Mouse (Mus musculus) layer of hippocampus, postnatal 10 days (tissue): Measurements from ENCODE around the gene Shc2. TPM values are rescaled to one million over a fixed set of nuclear protein-coding genes. Genes with fewer than 3 reads are reported as not detected.

ENCODE experiments used
- DNase-seq, 2 experiments: peaks; one replicate each; pipeline ENCODE4 v3.0.0; 2021; ENCODE audit warnings: low spot score in 2 of 2
- total RNA-seq, 2 experiments: library from RNA; stranded (reverse); gene quantifications; 2 replicates each; pipeline ENCODE4 v1.2.3; 2021

Gene Shc2
- total RNA-seq, 2 experiments from 2014 or later = 48.0 to 48.3 TPM

DNA sequence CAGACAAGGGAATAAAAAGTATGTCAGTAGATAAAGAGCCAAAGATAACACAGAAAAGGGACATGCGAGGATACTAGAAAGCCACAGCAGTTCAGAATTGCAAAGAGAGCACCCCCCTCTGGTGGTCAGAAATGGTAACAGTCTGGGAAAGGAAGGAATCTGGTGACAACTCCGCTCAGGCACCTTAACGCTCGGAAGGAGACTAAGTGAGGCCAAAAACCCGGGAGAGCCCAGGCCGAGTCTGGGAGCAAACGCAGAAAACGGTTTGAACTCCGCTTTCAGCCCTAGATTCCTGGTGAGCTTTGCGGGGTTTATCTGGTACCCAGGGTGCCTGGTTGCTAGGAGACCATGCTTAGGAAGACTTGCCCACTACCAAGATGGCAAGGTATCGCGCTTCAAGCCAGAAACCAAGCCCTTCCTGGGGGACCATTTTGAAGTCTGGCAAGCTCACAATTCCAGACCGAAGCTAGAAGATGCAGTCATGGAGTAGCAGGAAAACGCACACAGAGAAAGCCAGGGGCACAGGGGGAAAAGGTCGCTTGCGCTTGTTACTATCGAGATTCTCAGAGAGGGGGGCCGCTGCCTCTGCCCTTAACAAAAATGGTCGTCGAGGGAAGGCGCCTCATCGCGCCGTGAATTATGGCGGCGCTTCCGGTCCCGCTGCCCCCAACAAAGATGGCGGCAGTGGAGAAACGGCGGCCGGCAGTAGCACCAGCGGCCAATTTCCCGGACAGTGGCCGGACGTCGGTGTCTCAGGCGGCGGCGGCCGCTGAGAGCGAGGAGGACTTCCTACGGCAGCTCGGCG is 31.3 kb upstream of the Shc2 start, which contains the start of gene Tpgs1:
Tpgs1 (plus strand) TSS at position 599 of the 805 bp plus-strand sequence.
- DNase-seq = peak; percentile 95 to 96

DNA sequence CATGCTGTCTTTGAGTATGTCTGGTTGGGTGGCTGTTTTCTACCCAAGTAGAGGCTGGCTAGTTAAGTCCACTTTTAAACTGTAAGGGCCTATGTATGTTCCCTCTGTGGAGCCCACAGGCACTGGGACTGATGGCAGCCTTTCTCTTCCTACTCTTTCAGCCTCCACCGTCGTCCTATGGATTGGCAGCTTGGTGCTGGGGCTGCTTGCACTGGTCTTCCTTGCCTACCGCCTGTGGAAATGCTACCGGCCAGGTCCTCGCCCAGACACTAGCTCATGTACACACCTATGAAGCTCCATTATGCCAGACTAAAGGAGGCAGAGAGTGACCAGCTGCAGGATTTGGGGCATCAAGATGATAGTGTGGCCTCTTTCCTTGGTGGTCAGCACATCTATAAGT is 30.4 kb upstream of the Shc2 start:
- DNase-seq = no peak

DNA sequence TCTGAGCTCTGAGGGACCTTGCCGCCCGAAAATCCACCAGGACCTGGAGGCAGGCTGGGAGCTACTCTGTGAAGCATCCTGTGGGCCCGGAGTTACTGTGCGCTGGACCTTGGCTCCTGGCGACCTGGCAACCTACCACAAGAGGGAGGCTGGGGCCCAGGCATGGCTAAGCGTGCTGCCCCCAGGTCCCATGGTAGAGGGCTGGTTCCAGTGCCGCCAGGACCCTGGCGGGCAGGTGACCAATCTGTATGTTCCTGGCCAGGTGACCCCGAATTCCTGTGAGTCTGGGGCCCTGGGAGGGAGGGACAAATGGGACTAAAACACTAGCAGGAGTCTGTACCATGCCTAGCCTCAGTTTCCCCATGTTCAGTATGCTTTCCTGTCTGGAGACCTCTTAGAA is 28.8 kb upstream of the Shc2 start:
- DNase-seq = no peak

DNA sequence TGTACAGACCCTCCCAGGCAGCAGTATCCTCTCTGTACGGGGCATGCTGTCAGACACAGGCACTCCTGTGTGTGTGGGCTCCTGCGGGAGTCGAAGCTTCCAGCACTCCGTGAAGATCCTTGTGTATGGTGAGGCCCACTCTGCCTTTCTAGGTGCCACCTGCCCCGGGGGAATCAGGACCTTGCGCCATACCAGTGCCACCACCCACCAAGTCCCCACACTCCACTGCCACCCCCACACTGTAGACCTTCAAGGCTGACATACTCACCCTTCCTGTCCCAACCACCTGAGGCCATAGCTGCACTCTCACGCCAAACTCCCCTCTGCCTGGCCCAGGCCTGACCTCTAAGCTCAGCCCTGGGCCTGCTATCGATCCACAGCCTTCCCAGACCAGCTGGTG is 27.3 kb upstream of the Shc2 start:
- no peak for DNase-seq

DNA sequence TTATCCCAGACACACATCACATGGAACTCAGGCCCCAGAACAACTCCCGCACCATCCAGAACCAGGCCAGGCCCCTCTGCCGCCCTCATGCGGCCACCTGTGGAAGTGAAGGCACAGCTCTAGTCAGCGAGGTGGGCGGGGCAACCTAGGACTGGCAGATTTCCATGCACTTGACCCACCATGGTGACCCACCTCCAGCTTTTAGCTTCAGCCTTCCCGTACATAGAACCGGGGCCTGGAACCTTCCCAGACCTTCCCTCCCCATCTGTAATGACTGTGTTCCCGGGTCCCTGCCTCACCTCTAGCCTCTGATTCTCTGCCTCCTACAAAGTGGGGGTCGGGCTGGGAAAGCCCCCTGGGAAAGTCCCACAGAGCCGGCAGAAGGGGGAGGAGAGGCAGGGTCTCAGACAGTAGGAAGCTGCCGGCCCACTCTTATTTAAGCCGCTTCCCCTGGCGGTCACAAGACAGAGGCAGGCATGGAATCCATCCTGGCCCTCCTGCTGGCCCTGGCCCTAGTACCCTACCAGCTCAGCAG is 26.5 kb upstream of the Shc2 start, which contains the start of gene Madcam1:
Madcam1 (plus strand) TSS at position 429 of the 535 bp plus-strand sequence.
- DNase-seq = peak; percentile 71 to 75

DNA sequence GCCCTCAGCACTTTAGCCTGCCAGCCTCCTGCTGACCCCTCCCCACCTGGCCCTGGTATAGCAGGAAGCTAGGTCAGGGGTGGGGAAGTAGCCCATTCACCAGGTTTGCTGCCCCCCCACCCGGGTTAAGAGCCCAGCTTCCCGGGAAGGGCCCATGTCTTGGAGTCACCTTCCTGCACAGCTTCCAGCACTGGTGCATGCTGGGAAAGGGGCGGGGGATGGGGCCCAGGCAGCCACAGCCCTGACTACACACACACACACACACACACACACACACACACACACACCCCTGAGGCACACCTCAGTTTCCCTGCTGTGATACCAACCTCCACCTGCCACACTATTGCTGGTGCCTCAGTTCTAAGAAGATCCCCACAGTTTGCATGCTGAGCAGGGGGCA is 24.1 kb upstream of the Shc2 start:
- DNase-seq = no peak

DNA sequence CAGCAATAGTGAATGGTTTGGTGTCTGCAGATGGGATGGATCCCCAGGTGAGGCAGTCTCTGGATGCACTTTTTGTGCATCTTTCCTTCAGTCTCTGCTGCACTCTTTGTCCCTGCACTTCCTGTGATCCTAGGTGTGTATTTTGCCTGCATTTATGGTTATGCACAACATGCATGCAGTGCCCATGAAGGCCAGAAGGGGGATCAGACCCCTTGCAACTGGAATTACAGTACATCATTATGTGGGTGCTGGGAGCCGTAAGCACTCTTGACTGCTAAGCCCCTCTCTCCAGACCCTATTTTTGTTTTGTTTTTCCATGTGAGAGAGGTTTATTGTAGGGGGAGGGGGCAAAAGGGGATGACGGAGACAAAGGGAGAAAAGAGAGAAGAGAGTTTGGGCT is 22.6 kb upstream of the Shc2 start:
- DNase-seq = no peak

DNA sequence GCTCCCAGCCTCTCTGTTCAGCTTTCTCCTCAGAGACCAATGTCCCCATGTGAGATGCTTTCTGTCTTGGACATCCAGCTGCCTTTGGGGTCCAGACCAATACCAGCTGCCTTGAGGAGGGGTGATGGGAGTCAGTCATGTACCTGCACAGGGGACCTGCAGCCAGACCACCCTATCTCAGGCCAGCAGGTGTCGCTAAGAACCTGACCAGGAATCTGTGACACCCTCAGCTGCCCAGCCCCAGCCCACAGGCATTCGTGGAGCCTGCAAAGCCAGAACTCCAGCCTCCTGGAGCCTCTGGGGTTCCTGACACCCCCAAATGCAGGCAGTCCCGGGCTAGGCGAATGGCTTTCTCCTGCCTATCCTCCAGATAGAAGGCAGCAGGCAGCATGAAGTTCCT is 21.1 kb upstream of the Shc2 start:
- DNase-seq = no peak

DNA sequence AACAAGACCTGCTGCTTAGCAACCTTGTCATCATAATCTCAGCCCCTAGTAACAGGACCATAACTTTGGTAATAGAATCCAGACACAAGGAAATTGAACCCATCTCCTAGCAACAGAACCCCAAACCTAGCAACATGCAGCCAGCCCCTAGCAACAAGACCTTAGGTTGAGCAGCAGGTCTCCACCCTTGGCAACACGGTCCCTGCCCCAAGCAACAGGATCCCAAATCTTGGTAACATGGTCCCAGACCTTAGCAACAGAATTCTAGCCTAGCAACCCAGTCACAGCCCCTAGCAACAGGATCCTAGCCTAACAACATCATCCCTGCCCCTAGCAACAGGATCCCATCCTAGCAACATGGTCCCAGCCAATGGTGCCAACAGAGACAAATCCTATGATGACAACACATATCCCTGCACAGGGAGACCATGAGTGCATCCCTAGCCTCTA is 17.3 kb upstream of the Shc2 start:
- DNase-seq = peak; percentile 49 to 59

DNA sequence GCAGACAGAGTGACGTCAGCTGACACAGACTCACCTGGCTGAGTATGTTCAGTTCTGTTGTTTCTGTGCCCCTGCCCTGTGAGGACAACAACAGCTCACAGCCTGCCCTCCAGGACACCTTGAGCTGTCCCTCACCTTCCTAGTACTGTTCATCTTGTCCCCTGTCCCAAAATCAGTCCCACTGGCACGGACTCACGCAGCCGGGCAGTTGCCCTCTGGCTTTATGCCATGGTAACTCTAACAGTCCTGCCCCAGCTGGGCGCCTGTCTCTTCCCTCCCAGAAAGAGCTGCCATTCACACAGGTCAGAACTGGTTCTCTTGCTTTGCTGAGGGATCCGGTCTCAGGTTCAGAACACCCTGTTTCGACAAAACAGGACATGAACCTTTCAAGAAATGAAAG is 15.1 kb upstream of the Shc2 start:
- DNase-seq = no peak

DNA sequence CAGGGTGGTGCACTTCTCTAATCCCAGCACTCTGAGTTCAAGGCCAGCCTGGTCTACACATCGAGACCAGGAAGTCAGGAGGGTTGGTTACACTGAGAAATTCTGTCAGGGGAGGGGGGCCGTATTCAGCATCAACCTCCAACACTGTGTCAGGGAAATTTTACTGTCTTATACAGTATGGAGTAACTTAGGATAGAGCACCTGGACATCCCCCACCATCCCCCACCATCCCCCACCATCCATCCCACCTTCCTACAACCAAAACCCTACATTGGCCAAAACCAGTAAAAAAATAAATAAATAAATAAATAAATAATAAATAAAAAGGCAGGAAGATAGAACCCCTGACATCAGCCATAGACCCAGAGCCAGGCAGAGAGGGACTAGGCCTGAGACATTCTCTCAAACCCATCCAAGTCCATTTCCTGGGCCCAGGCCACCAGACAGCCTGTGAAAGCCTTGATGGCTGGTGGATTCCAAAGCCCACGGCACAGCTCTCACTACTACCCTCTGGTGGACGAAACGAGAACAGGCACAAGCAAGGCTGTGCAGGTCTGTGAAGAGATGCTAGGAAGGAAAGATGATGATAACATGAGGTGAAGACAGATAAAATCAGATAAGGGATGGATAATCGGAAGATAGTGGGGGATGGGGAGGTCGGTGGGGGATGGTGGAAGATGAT is 11.5 kb upstream of the Shc2 start:
- peak; percentile 86 to 87 for DNase-seq

DNA sequence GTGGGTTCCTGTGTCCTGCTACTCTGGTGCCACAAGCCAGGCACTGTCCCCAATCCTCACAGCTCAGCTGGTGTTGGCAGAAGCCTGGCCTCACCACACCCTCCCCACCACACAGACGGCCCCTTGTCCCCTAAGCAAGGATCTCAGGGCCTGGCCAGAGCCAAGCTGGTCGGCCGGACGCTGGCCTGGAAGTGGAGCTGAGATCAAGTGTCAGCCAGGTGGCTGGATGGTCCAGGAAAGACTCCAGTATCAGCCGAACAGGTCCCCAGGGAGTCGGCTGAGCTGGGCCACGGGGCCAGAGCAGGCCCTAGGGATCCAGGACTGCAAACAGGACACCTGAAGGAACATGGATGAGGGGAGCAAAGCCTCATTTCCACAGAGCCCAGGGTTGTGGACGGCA is 8.0 kb upstream of the Shc2 start, which contains the start of gene Odf3l2:
Odf3l2 (minus strand) TSS at position 28 of the 400 bp plus-strand sequence.
- no peak for DNase-seq

DNA sequence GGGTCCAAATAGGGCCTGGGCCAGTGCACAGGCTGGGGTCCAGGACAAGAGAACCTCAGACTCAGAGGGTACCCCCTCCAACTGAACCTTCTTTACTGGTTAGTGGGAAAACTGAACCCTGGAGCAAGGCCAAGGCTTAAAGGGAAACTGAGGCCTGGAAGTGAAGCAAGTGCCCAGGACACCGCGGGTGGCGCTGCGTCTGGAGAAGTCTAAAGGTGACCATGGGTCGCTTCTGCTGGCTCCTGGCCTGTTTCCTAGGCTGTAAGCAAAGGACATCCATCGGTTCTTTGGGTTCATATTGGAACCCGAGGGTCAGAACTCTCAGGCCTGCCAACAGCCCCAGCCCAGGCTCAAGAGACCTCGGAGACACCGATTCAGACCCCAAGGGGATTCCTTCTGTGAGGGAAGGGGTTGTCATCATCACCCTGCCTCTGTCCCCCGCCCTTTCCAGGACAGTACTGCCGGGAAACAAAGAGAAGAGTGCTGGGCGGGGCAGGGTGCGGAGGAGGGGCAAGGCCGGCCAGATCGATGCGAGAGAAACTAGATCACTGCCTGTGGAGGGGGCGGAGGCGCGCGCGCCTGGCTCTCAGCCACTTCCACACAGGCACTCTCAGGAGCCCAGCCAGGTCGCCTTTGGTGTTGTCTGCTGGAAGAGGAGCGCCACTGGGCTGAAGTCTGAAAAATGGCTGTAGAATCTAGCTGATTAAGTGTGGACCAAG is 927 bp upstream of the Shc2 start:
- peak in 1 of 2 experiments; percentile 55 for DNase-seq

DNA sequence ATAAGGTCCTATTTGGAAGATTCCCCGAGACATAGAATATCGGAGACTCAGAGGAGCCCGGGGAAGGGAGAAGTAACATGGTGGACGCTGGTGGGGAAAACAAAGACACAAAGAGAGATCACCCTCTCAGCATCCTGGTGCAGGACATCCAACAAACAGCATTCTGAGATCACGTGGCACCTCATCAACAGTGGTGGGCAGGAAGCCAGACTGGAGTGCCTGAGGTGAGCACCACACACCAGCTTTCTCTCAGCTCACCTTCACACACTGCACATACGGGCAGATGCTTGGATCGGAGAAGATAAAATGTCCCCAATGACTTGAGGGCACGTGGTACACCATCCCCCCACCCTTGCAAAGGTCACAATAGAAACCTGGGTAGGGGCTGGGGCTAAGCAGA is 1.4 kb downstream of the Shc2 start:
- no peak for DNase-seq

DNA sequence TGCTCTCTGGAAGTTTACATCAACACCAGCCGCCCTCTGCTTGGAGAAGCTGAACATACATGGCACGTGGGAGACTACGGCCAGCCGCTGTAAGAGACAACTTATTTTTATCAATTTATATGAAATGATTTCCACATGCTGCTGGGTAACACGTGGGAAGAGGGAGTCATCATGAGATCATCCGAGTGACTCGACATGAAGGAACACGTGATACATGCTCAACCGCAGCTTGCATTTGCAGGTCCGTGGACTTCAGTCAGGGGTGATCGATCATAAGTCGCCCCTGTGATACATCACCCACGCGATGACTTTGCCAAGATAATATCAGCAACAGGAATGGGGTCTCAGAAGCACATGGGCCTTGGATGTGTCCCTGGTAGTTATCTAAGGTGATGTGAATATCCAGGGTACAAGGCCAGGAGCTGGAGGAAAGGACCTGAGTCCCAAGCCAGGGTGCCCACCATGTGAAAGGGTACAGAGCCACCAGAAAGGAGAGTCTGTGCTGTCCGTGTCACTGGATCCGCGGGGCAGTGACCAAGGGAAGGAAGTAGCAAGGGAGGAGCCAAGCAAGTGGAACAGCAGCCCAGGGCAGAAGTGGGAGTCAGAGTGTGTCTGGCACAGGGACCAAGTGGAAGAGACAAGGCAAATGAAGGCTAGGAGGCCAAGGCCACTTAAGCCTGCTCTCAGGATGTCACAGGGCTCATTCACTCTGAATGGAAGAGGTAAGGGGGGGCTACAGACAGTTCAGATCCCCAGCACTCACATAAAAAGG is 4.5 kb downstream of the Shc2 start:
- no peak for DNase-seq

DNA sequence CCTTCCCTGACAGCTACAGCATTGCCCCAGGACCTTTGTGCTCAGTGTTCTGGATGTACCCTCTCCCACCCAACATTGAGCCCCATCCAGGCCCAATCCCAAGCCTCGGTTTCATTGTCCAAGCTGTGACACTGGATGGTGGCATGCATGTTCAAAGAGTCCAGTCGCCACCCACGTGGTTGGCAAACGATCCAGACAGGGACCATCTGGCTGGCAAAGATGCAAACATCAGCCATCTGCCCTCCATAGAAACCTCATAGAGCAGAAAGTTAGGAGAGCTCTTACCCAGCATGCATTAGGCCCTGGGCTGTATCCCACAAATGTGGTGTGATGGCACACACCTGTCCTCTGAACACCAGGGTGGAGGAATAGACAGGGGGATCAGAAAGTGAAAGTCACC is 6.3 kb downstream of the Shc2 start:
- peak; percentile 72 to 74 for DNase-seq

DNA sequence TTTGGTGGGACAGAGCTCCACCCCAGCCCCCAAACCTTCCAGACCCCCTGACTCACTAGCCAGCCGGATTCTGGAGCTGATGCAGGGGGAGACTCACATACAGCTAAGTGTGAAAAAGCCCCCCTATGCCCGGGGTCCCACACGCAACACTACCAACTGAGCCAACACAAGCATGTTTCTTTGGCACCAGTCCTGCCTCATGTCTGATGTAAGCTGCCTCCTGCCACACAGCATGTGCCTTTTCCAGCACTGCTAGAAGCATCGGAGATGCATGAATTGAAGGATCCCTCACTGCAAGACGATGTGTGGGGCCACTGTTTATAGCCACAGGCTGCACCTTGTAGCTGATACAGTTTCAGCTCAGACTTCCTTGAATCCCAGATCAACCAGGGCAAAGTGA is 9.3 kb downstream of the Shc2 start:
- peak in 1 of 2 experiments; percentile 53 for DNase-seq

DNA sequence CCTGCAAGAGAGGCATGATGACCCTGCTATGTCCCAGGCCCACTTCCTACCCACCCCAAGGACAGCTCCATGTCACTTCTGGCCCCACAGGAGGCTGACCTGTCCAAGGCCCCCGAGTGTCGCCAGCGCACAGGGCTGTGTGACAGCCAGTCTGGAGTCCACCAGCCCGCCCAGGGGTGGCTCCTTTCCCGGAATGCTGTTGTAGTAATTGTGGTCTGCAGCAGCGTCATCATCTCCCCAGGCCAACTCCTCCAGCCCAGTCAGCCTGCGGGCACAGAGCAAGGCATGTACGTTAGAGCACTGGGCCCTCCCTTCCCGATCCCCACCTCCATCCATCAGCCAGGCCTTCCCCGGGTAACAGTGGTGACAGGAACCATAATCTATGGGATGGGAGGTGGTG is 11.6 kb downstream of the Shc2 start:
- DNase-seq = peak in 1 of 2 experiments; percentile 20

DNA sequence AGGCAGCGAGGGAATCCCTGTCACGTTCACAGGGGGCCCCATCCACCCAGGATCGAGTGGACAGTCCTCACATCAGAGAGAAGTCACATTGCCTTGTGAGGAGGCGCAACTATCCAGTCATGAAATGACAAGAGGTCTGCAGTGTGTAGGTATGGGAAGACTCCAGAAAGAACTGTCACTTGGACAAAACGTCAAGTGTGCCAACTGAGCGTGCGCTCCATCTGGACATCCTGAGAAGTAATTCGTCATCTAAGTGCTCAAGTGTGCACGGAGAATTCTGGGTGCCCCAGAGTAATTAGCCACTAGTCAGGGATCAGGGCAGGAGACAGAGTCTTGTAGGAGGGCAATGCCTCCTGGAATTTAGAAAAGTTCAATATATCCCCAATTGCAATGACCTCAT is 12.3 kb downstream of the Shc2 start:
- DNase-seq = no peak

DNA sequence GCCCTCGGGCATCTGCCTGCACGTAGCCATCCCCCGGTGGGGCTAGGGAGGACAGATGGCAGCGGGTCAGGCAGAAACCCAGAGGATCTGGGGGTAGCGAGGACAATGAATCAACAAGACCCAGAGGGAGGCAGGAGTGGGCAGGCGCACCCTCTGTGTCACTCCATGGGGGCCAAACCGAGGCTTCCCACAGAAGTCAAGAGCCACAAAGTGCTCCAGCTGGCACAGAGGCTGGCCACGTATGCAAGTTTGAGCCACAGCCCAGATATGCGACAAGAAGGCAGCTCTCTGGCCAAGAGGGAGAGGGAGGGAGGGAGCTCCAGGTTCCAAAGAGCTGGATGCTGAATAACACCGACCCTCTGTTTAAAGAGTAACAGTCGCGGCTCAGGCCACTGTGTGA is 13.8 kb downstream of the Shc2 start:
- DNase-seq = peak in 1 of 2 experiments; percentile 20

DNA sequence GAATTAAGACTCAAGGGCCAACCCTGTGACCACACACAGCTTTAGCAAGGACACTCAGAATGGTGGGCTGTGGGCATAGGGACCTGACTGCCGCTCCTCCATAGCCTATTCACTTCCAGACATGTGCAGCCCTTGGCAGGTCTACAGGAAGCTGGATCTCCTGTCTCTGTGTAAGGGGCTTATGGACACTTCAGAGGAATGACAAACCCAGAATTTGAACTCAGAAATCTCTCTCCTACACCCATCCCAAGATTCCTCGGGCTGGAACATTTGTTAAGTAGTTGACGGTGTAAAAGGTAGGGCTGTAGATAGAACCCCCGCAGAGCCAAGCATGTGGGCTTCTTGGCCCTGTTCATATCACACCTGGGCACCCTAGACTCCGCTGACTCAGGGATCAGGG is 21.3 kb downstream of the Shc2 start:
- DNase-seq = no peak
